8 mouse cellular contexts compared by ENCODE assay signal in the genomic region with DNA sequence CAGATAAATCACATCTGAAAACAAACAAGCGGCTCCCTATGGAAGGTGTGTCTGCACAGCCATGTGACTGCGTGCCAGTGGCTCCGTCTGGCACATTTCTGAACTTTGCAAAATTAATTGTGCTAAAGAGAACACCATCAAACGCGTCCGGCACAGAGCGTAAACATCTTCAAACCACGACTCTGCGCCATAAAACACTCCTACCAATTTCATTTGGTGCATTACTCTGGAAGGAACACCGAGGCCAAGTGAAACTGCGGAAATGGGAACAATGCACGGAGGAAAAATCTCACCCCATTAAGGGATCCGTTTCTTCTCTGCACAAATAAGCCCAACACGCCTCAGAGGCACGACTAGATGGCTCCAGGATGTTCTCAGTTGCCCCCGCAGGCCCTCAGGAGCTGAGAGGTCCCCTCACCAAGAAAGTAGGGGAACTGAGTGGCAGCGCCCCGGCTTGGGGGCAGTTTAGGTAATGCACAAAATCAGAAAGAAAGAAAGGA. TPM values are rescaled to one million over a fixed set of nuclear protein-coding genes. Genes with fewer than 3 reads are reported as not detected.
A peak's percentile ranks its signal among the peaks of the same experiment; 100 is the strongest.
DNase-seq lines count a peak whose midpoint lies in the region; ATAC-seq and TF ChIP-seq lines count a peak whose summit lies in the region.

No protein-coding gene starts in this region.

- no peak for TF ChIP-seq CTCF in C2C12 (IDR thresholded peaks at IDR 0.05; ENCODE audit: control insufficient read depth, insufficient read depth, insufficient read length)
- no peak; the same call in 1 of the 2 replicates for TF ChIP-seq CTCF in forebrain, postnatal 0 days (IDR thresholded peaks at IDR 0.05; ENCODE audit: low read depth)
- TF ChIP-seq CTCF in intestine, postnatal 0 days (IDR thresholded peaks at IDR 0.05; ENCODE audit: low read depth), result no peak
- no peak; the same call in 1 of the 2 replicates for TF ChIP-seq CTCF in lung, postnatal 0 days (IDR thresholded peaks at IDR 0.05)

- peak; percentile 42 for ATAC-seq in cerebellum, adult (ENCODE audit: insufficient number of reproducible peaks, low FRiP score, low TSS enrichment)
- ATAC-seq in forebrain, postnatal 0 days, result peak; percentile 3; the same call in 1 of the 2 replicates
- ATAC-seq in intestine, postnatal 0 days, result peak; percentile 3; the same call in 1 of the 2 replicates
- no peak for ATAC-seq in lung, postnatal 0 days

- TF ChIP-seq EP300 in lung, postnatal 0 days (IDR thresholded peaks at IDR 0.05), result 0 out of 2 replicates have a peak, but pooled peaks have one; percentile 10

- no peaks in the 10 kb centered on the region for H3K27me3 ChIP-seq in C2C12 (ENCODE audit: control insufficient read depth, insufficient read depth, insufficient read length)
- no peaks in the 10 kb centered on the region for H3K27me3 ChIP-seq in forebrain, postnatal 0 days (ENCODE audit: insufficient read depth, low read length)
- H3K27me3 ChIP-seq in intestine, postnatal 0 days (replicated peaks; ENCODE audit: control insufficient read depth, insufficient read depth, low read length), result peaks cover 28% of the 10 kb centered on the region
- no peaks in the 10 kb centered on the region for H3K27me3 ChIP-seq in lung, postnatal 0 days (replicated peaks; ENCODE audit: insufficient read depth, low read length)

- 1% methylated on average over 18 of the region's 18 CpGs for WGBS in forebrain, postnatal 0 days
- WGBS in intestine, postnatal 0 days, result 2% methylated on average over 18 of the region's 18 CpGs
- 1% methylated on average over 18 of the region's 18 CpGs for WGBS in lung, postnatal 0 days

- H3ac ChIP-seq in C2C12 (ENCODE audit: control insufficient read depth, insufficient read length, low read depth), result peak overlapping the region; percentile 88

- peak overlapping the region; percentile 92 for H3K4me2 ChIP-seq in forebrain, postnatal 0 days (ENCODE audit: low read depth)
- H3K4me2 ChIP-seq in intestine, postnatal 0 days (replicated peaks; ENCODE audit: low read depth), result peak overlapping the region; percentile 96
- H3K4me2 ChIP-seq in lung, postnatal 0 days (replicated peaks; ENCODE audit: low read depth, low read length), result peak overlapping the region; percentile 84

- H3K9me3 ChIP-seq in forebrain, postnatal 0 days (ENCODE audit: low read length), result no peaks in the 10 kb centered on the region
- H3K9me3 ChIP-seq in intestine, postnatal 0 days (ENCODE audit: control insufficient read depth), result no peaks in the 10 kb centered on the region
- H3K9me3 ChIP-seq in lung, postnatal 0 days (ENCODE audit: low read length), result no peaks in the 10 kb centered on the region

- no peaks in the 10 kb centered on the region for H3K79me2 ChIP-seq in C2C12 (ENCODE audit: control insufficient read depth, insufficient read depth)

- H3K79me3 ChIP-seq in C2C12 (ENCODE audit: low read depth), result peaks cover 2% of the 10 kb centered on the region

- no peaks in the 10 kb centered on the region for H3K36me3 ChIP-seq in C2C12 (ENCODE audit: control insufficient read depth, insufficient read depth)
- H3K36me3 ChIP-seq in forebrain, postnatal 0 days (ENCODE audit: insufficient read depth), result no peaks in the 10 kb centered on the region
- no peaks in the 10 kb centered on the region for H3K36me3 ChIP-seq in intestine, postnatal 0 days (ENCODE audit: control insufficient read depth, insufficient read depth)
- H3K36me3 ChIP-seq in lung, postnatal 0 days (ENCODE audit: insufficient read depth, low read length), result no peaks in the 10 kb centered on the region

- DNase-seq in cerebellum, adult 11 months, result no peak
- DNase-seq in forebrain, postnatal 0 days, result no peak
- peak; percentile 31 for DNase-seq in lung, postnatal 0 days (ENCODE audit: low spot score)
- DNase-seq in yolk sac, embryonic 10.5 days (ENCODE audit: low spot score), result peak; percentile 36
- no peak for DNase-seq in adrenal gland, postnatal 25 days

- peak overlapping the region; percentile 74 for H3K9ac ChIP-seq in forebrain, postnatal 0 days
- H3K9ac ChIP-seq in intestine, postnatal 0 days (ENCODE audit: low read depth, low read length), result peak overlapping the region; percentile 73
- H3K9ac ChIP-seq in lung, postnatal 0 days (replicated peaks; ENCODE audit: low read depth), result peak overlapping the region; percentile 76

- peak overlapping the region; percentile 86 for H3K27ac ChIP-seq in forebrain, postnatal 0 days (ENCODE audit: low read depth, low read length)
- peak overlapping the region; percentile 65 for H3K27ac ChIP-seq in intestine, postnatal 0 days (ENCODE audit: low read depth, low read length)
- H3K27ac ChIP-seq in lung, postnatal 0 days (ENCODE audit: low read length), result peak overlapping the region; percentile 93

- H3K4me3 ChIP-seq in C2C12 (ENCODE audit: insufficient read depth, poor library complexity, severe bottlenecking), result peak overlapping the region; percentile 53
- peak overlapping the region; percentile 65 for H3K4me3 ChIP-seq in forebrain, postnatal 0 days (ENCODE audit: low read depth, low read length)
- peak overlapping the region; percentile 83 for H3K4me3 ChIP-seq in intestine, postnatal 0 days (ENCODE audit: low read depth, low read length)
- peak overlapping the region; percentile 92 for H3K4me3 ChIP-seq in lung, postnatal 0 days (ENCODE audit: low read depth, low read length)

- H3K4me1 ChIP-seq in forebrain, postnatal 0 days (ENCODE audit: insufficient read depth), result 0 out of 2 replicates have a peak, but pooled peaks cover 4% of the 10 kb centered on the region
- peaks cover 3% of the 10 kb centered on the region; the same call in 1 of the 2 replicates for H3K4me1 ChIP-seq in intestine, postnatal 0 days (replicated peaks; ENCODE audit: control insufficient read depth, insufficient read depth, low read length)
- H3K4me1 ChIP-seq in lung, postnatal 0 days (ENCODE audit: insufficient read depth, low read depth, low read length), result peaks cover 20% of the 10 kb centered on the region; the same call in 1 of the 2 replicates

TF ChIP-seq in C2C12, 6 proteins besides CTCF, POLR2A, EP300 and RAD21:
- no peak for TF ChIP-seq MYOG (IDR thresholded peaks at IDR 0.05; ENCODE audit: control insufficient read depth, extremely low read depth, insufficient read length)
- no peak for TF ChIP-seq MAX (IDR thresholded peaks at IDR 0.05)
- no peak for TF ChIP-seq MYOD1 (IDR thresholded peaks at IDR 0.05; ENCODE audit: control insufficient read depth, insufficient read length, low read depth)
- no peak for TF ChIP-seq FOSL1 (IDR thresholded peaks at IDR 0.05; ENCODE audit: insufficient read depth, low read length, poor library complexity, severe bottlenecking)
- TF ChIP-seq USF1 (IDR thresholded peaks at IDR 0.05; ENCODE audit: low read depth), result peak; percentile 25
- TF ChIP-seq CEBPB (IDR thresholded peaks at IDR 0.05; ENCODE audit: low read depth), result no peak

RNA-seq across cellular contexts. Expression of a gene that starts 38.3 kb away (rescaled TPM):
- polyA plus RNA-seq in C2C12 (2012; fragmentation: generic; extraction: Trizol), result 15.2 TPM
- 20.9 and 26.1 TPM in 2 replicates for total RNA-seq in forebrain, postnatal 0 days (2014; rRNA removed)
- 5.5 and 6.8 TPM in 2 replicates for polyA plus RNA-seq in forebrain, postnatal 0 days (2015; fragmentation: Nextera tagmentation; extraction: Ambion mirVana)
- polyA plus RNA-seq in intestine, postnatal 0 days (2015; fragmentation: Nextera tagmentation; extraction: Ambion mirVana), result 6.2 and 6.3 TPM in 2 replicates
- polyA plus RNA-seq in lung, postnatal 0 days (2015; fragmentation: Nextera tagmentation; extraction: Ambion mirVana), result 29.7 and 35.5 TPM in 2 replicates
- 29.3 and 33.2 TPM in 2 replicates for total RNA-seq in adrenal gland, postnatal 25 days (2021)

Comparison
In these comparisons a context has a peak if more than half of its experiments do, and no peak if none do; other contexts are left out.
1. DNase-seq: peak in lung, postnatal 0 days (single experiment) and yolk sac, embryonic 10.5 days (single experiment); none in cerebellum, adult 11 months (single experiment), forebrain, postnatal 0 days (single experiment) and adrenal gland, postnatal 25 days (single experiment).
2. Peak in every context shown above with its lines, with median percentiles within 50 percentile points of each other: H3K4me3 ChIP-seq, H3K27ac ChIP-seq, H3K4me2 ChIP-seq and H3K9ac ChIP-seq.